Mouse (Mus musculus): ENCODE measurements around the gene Sema4d.

Gene Sema4d

GRCm38 (mm10) chr13:51778983-51779962 lies 14.3 kb downstream of the Sema4d start:
- in situ Hi-C loops (cut with MboI, MseI): no loop called here

- in situ Hi-C loops (cut with MboI, MseI): no loop called here
Measured at GRCm38 (mm10) chr13:51778351-51778982, 15.1 kb downstream of the Sema4d start.

GRCm38 (mm10) chr13:51777738-51778274 lies 15.7 kb downstream of the Sema4d start:
- in situ Hi-C loops (cut with MboI, MseI): no loop called here

- in situ Hi-C loops (cut with MboI, MseI): no loop called here
Measured at GRCm38 (mm10) chr13:51777048-51777737, 16.4 kb downstream of the Sema4d start.

GRCm38 (mm10) chr13:51776160-51776737 lies 17.3 kb downstream of the Sema4d start:
- in situ Hi-C loops (cut with MboI, MseI): no loop called here

GRCm38 (mm10) chr13:51771802-51772206 lies 21.7 kb downstream of the Sema4d start:
- in situ Hi-C loops (cut with MboI, MseI): no loop called here

GRCm38 (mm10) chr13:51770647-51771427 lies 22.7 kb downstream of the Sema4d start:
- in situ Hi-C loops (cut with MboI, MseI): no loop called here

- in situ Hi-C loops (cut with MboI, MseI): no loop called here
Measured at GRCm38 (mm10) chr13:51767991-51768761, 25.4 kb downstream of the Sema4d start.

GRCm38 (mm10) chr13:51767513-51767912 lies 26.0 kb downstream of the Sema4d start:
- in situ Hi-C loops (cut with MboI, MseI): no loop called here

GRCm38 (mm10) chr13:51766756-51767155 lies 26.8 kb downstream of the Sema4d start:
- in situ Hi-C loops (cut with MboI, MseI): no loop called here

- in situ Hi-C loops (cut with MboI, MseI): no loop called here
Measured at GRCm38 (mm10) chr13:51765369-51765768, 28.2 kb downstream of the Sema4d start.

- in situ Hi-C loops (cut with MboI, MseI): no loop called here
Measured at GRCm38 (mm10) chr13:51763019-51763698, 30.4 kb downstream of the Sema4d start.

- in situ Hi-C loops (cut with MboI, MseI): no loop called here
Measured at GRCm38 (mm10) chr13:51761186-51761813, 32.2 kb downstream of the Sema4d start.

- in situ Hi-C loops (cut with MboI, MseI): no loop called here
Measured at GRCm38 (mm10) chr13:51759256-51759987, 34.1 kb downstream of the Sema4d start.

- in situ Hi-C loops (cut with MboI, MseI): no loop called here
Measured at GRCm38 (mm10) chr13:51758428-51758827, 35.1 kb downstream of the Sema4d start.

GRCm38 (mm10) chr13:51757099-51757498 lies 36.4 kb downstream of the Sema4d start:
- in situ Hi-C loops (cut with MboI, MseI): no loop called here

GRCm38 (mm10) chr13:51756563-51756962 lies 37.0 kb downstream of the Sema4d start:
- in situ Hi-C loops (cut with MboI, MseI): no loop called here

- in situ Hi-C loops (cut with MboI, MseI): no loop called here
Measured at GRCm38 (mm10) chr13:51756019-51756418, 37.5 kb downstream of the Sema4d start.
